Mouse (Mus musculus): ENCODE results near the gene Psmb11. TPM values are rescaled to one million over a fixed set of nuclear protein-coding genes. Genes with fewer than 3 reads are reported as not detected.

Psmb11 gene
- polyA plus RNA-seq, 1 experiment from 2014 or later = 0.01 TPM

DNA sequence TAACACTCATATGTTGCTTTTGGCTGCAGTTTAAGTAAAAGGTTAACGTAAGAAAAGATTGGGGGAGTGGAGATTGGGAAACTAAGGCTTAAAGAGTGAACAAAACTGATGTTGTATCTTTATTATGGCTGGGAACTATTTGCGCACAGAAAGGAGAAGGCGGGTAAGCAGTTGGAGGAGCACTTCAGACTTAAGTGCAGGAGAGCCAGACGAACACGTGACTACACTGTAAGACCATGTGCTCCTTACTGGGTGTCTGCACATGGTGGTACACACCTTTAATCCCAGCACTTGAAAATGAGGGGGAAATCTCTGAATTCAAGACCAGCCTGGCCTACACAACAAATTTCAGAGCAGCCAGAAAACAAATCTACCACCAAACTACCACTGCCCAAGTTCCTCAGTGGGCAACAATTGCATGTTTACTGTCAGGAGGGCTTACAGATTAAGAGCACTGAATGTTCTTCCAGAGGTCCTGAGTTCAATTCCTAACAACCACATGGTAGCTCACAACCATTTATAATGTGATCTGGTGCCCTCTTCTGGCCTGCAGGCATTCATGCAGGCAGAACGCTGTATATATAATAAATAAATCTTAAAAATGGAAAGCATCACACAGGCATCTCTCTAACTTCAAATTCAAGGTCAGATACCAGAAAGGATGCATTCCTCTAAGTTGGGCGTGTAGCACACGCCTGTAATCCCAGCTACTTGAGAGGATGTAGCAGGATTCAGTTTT lies 25.8 kb downstream of the Psmb11 start:
- POLR2A ChIA-PET = no interaction called here
- no peaks in the 10 kb centered on the region for H3K27me3 ChIP-seq
- no peak for ATAC-seq
- in situ Hi-C loops (cut with MboI; ENCODE audit: low pct_unique_long_range_greater_than_20kb) = loop anchor here (10.0 kb wide), 1 partner anchor 422 kb away; no protein-coding TSS in a partner anchor
- no peak for DNase-seq (ENCODE audit: low read depth, low spot score)
- no peak for TF ChIP-seq CTCF (IDR thresholded peaks at IDR 0.05)
- CTCF ChIA-PET = interaction anchor here (0.8 to 1.4 kb wide), 5 partner anchors 15 to 119 kb away, joined by 3 to 4 read pairs (median 3); no protein-coding TSS in a partner anchor

DNA sequence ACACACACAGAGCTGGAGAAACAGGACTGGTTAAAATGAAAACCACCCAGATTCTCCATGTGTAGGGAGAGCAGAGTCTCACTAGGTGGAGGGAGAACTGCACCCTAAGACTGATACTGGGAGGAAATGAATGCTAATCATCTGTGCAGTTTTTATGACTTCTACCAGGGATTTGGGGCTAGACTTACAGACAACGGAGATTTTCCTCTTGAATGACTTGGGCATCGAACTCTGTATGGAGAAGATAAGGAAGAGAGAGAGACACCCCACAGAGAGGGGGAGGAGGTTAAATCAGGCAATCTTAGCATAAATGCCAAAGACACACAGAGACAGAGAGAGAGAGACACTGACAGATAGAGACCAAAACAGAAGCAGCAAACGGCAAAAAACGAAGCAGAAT lies 26.7 kb downstream of the Psmb11 start:
- ChIA-PET CTCF (interaction anchor here (1.2 kb wide), 2 partner anchors 12 to 15 kb away, joined by 3 read pairs; no protein-coding TSS in a partner anchor), POLR2A (no interaction called here)
- no peaks in the 10 kb centered on the region for H3K27me3 ChIP-seq
- TF ChIP-seq CTCF (IDR thresholded peaks at IDR 0.05) = no peak
- in situ Hi-C loops (cut with MboI; ENCODE audit: low pct_unique_long_range_greater_than_20kb) = loop anchor here (10.0 kb wide), 1 partner anchor 423 kb away; no protein-coding TSS in a partner anchor
- ATAC-seq = no peak
- DNase-seq (ENCODE audit: low read depth, low spot score) = no peak

DNA sequence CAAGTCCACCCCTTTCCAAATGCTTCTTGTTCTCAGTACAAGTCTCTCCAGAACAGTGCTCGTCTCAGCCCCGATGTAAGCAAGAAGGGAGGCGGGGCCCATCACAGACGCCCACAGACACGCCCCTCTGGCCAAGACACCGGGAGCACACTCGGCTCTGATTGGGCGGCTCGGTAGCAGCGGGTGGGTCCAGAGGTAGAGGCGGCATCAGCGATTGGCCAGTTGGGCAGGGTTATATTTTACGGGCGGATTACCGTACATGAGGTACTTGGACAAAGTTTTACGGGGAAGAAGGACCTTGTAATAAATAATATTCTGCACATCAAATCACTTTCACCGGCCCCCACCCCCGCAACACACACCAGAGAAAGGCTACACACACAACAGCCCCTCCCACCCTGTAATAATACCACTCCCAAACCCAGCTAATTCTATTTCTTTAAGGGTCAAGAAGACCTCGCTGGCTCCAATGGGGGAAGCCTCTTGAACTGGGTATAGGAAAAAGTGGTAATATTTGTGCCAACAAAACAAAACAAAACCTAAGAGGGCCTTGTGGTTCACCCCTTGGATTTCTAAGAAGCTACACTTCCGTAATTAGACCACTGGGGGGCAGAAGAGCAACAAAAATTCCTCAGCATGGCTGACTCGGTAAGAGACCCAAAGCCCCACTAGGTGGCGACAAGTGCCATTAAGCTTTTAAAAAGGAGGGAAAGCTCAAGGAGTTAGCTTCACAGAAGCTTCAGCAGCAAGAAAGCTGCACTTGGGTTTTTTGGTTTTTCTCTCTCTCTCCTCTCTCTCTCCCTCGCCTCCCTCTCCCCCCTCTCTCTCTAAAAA lies 29.6 kb downstream of the Psmb11 start:
- no peaks in the 10 kb centered on the region for H3K27me3 ChIP-seq
- in situ Hi-C loops (cut with MboI; ENCODE audit: low pct_unique_long_range_greater_than_20kb) = loop anchor here (5.0 kb wide), 1 partner anchor 51 kb away; no protein-coding TSS in a partner anchor
- TF ChIP-seq CTCF (IDR thresholded peaks at IDR 0.05) = no peak
- CTCF ChIA-PET = interaction anchor here (0.6 to 2.5 kb wide), 19 partner anchors 9 to 245 kb away, joined by 3 to 14 read pairs (median 5); partner anchors contain the start of genes 1700123O20Rik, Acin1 and Cdh24
- POLR2A ChIA-PET = interaction anchor here (1.3 kb wide), 1 partner anchor 10 kb away, joined by 4 read pairs; no protein-coding TSS in a partner anchor
- DNase-seq (ENCODE audit: low read depth, low spot score) = peak; percentile 46
- ATAC-seq = peak; percentile 73

DNA sequence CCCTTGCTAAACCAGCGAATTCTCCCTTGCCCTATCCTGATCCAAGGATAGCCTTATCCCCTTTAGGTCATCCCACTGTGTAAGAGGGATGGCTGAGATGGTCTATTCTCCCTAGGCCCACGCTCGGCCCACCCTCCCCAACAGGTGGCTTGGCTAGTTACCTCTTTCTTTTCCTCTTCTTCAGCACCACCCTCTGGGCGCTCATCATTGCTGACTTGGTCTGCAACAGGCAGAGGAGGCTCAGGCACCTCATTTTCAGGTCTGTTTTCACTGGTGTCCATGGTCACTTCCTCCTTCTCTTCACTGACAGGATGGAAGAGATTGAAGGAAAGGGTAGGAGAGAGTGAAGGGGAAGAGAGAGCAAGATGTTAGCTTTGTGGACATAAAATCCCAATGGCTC lies 30.3 kb downstream of the Psmb11 start:
- in situ Hi-C loops (cut with MboI; ENCODE audit: low pct_unique_long_range_greater_than_20kb) = loop anchor here (5.0 kb wide), 1 partner anchor 51 kb away; no protein-coding TSS in a partner anchor
- POLR2A ChIA-PET = interaction anchor here (0.7 to 1.3 kb wide), 2 partner anchors 9 to 90 kb away, joined by 3 to 4 read pairs; no protein-coding TSS in a partner anchor

DNA sequence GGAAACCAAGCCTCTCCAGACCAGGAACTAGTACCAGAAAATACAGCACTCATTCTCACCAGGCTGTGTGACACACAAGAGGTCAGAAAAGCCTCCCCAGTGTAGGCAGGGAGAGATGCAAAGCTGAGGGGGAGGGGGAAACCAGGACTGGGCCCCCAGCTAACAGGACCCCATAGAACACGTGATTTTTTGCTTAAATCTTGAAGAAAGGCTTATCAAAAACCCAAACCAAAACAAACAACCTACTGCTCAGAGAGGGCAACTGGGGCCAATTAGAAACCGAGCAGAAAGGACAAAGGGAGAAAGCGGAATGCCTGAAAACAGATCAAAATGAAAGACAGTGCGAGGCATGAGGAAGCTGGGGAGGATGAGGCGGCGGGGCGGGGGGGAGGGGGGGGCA lies 31.6 kb downstream of the Psmb11 start:
- in situ Hi-C loops (cut with MboI; ENCODE audit: low pct_unique_long_range_greater_than_20kb) = loop anchor here (5.0 kb wide), 1 partner anchor 50 kb away; no protein-coding TSS in a partner anchor
- no peak for DNase-seq (ENCODE audit: low read depth, low spot score)
- H3K27me3 ChIP-seq = no peaks in the 10 kb centered on the region
- ChIA-PET CTCF (interaction anchor here (2.0 kb wide), 1 partner anchor 17 kb away, joined by 7 read pairs; no protein-coding TSS in a partner anchor), POLR2A (no interaction called here)
- ATAC-seq = no peak
- TF ChIP-seq CTCF (IDR thresholded peaks at IDR 0.05) = no peak

More for the DNA sequence above, 30.3 kb downstream of the Psmb11 start:
- no peaks in the 10 kb centered on the region for H3K27me3 ChIP-seq
- ATAC-seq (no peak), DNase-seq (ENCODE audit: low read depth, low spot score) (no peak)
- CTCF ChIA-PET = interaction anchor here (0.6 to 2.5 kb wide), 18 partner anchors 8 to 245 kb away, joined by 3 to 14 read pairs (median 5); partner anchors contain the start of genes 1700123O20Rik, Acin1 and Cdh24
- TF ChIP-seq CTCF (IDR thresholded peaks at IDR 0.05) = no peak

DNA sequence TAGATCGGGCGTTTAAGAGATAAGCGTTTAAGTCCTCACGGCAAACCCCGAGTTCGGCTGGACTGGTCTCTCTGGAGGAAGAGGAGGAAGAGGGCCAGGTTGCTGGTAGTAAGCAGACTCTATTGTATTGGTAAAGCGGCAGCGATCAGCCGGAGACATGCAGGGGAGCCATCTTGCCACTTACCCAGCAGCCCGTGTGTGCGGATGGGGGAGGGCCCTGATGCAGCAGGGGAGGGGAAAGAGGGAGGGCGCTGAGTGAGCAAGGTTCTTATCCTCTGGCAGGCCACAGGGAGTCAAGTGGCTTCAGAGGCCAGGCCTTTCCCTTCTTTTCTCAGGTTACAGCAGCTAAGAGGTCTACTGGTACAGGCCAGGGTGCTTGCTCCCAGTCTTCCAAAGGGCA lies 32.3 kb downstream of the Psmb11 start:
- POLR2A ChIA-PET = no interaction called here
- no peak for TF ChIP-seq CTCF (IDR thresholded peaks at IDR 0.05)
- ATAC-seq (peak; percentile 93), DNase-seq (ENCODE audit: low read depth, low spot score) (no peak)
- H3K27me3 ChIP-seq = no peaks in the 10 kb centered on the region
- in situ Hi-C loops (cut with MboI; ENCODE audit: low pct_unique_long_range_greater_than_20kb) = loop anchor here (5.0 kb wide), 1 partner anchor 49 kb away; no protein-coding TSS in a partner anchor
- CTCF ChIA-PET = interaction anchor here (1.0 to 2.0 kb wide), 2 partner anchors 16 to 187 kb away, joined by 3 to 7 read pairs; no protein-coding TSS in a partner anchor

DNA sequence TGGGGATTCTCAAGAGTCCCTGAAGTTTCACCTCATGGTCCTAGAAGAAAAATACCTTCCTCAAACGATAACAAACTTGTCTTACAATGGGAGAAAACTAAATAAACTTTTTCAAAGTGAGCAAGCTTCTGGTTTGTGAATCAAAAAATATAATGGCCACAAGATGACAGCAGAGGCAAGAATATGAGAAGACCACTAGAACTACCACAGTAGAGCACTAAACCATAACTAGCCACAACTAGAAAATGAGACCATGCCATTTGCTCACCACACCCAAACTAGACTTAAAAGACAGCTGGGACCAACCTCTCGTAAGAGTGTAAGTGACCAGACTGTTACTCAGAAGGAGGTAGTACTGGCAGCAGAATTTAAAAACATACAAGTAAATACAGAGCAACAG lies 38.8 kb downstream of the Psmb11 start:
- CTCF ChIA-PET = interaction anchor here (0.7 to 5.6 kb wide), 15 partner anchors 9 to 119 kb away, joined by 3 to 62 read pairs (median 4); partner anchors contain the start of genes 1700123O20Rik and Acin1
- H3K27me3 ChIP-seq = no peaks in the 10 kb centered on the region
- peak; percentile 60 for TF ChIP-seq CTCF (IDR thresholded peaks at IDR 0.05)
- no peak for DNase-seq (ENCODE audit: low read depth, low spot score)
- in situ Hi-C loops (cut with MboI; ENCODE audit: low pct_unique_long_range_greater_than_20kb) = no loop called here
- no peak for ATAC-seq
- POLR2A ChIA-PET = interaction anchor here (0.8 to 1.2 kb wide), 3 partner anchors 13 to 28 kb away, joined by 3 read pairs; partner anchors contain the start of gene 1700123O20Rik

DNA sequence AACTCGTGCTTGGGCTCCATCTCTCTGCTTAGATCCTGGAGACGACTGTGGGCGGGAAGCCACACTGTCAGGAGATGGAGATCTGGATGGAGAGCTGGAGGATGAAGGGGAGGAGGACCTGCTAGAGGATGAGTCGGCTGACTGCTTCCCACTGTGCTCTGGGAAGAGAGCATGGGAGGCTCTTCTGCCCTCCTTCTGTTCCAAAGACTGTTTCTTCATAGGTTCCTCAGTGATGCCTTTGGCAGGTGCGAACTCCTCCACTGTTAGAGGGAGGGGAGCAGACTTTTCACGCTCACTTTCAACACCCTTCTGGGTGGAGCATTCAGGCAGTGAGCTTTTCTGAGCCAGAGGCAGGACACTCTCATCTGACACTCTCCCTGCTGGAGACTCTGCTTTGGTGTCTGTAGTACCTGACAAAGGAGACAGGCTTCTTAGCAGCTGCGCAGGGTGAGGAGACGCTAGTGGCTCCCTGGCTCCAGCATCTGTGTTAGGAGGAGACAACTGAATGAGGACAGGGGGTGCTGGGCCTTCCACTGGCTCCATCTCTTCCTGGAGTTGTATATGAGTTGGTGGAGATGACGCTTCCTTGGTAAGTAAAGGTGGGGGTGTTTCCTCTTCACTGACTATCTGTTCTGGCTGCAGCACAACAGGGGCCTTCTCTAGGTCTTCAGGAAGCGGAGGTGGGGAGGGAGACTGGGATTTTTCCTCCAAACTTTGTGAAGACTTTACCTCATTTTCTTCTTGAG lies 43.4 kb downstream of the Psmb11 start:
- no peak for DNase-seq (ENCODE audit: low read depth, low spot score)
- POLR2A ChIA-PET = no interaction called here
- CTCF ChIA-PET = interaction anchor here (2.4 to 2.5 kb wide), 2 partner anchors 13 to 14 kb away, joined by 7 to 9 read pairs; no protein-coding TSS in a partner anchor
- H3K27me3 ChIP-seq = no peaks in the 10 kb centered on the region
- no peak for ATAC-seq
- in situ Hi-C loops (cut with MboI; ENCODE audit: low pct_unique_long_range_greater_than_20kb) = no loop called here
- TF ChIP-seq CTCF (IDR thresholded peaks at IDR 0.05) = no peak

DNA sequence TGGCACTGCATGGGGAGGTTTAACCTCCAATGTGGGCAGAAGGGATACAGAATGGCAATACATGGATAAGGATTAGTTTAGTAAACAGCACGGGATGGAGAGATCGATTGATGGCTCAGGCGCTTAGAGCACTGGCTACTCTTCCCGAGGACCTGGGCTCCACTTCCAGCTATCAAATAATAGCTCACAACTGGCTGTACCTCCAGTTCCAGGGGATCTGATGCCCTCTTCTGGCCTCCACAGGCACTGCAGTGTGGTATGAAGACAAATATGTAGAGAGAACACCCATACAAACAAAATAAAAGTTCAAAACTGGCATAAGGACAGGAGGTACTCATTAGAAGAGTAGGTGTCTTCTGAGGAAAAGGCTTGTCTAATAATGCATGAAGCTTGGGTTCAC lies 48.1 kb downstream of the Psmb11 start:
- ATAC-seq (no peak), DNase-seq (ENCODE audit: low read depth, low spot score) (no peak)
- H3K27me3 ChIP-seq = no peaks in the 10 kb centered on the region
- in situ Hi-C loops (cut with MboI; ENCODE audit: low pct_unique_long_range_greater_than_20kb) = no loop called here
- ChIA-PET POLR2A (interaction anchor here (0.6 kb wide), 1 partner anchor 33 kb away, joined by 3 read pairs; no protein-coding TSS in a partner anchor), CTCF (interaction anchor here (0.7 to 9.3 kb wide), 11 partner anchors 8 to 413 kb away, joined by 3 to 62 read pairs (median 5); partner anchors contain the start of genes 1700123O20Rik, Acin1 and Rem2)
- peak; percentile 80 for TF ChIP-seq CTCF (IDR thresholded peaks at IDR 0.05)

All from Patski (cell line).